Mouse (Mus musculus): ENCODE results near the gene Lck. TPM values are rescaled to one million over a fixed set of nuclear protein-coding genes. Genes with fewer than 3 reads are reported as not detected.

The Lck gene
- total and polyA plus RNA-seq, 3 experiments: 67.2 to 138 (median 70.0) TPM

- peaks cover 3 to 49% of the 10 kb centered on the region in 2 experiments for H3K4me1 ChIP-seq (ENCODE audit: control insufficient read depth in 1 of 2, insufficient read depth in 2 of 2)
- TF ChIP-seq ELF1 (IDR thresholded peaks at IDR 0.05; ENCODE audit: low read depth, low read length) (no peak), ZNF384 (IDR thresholded peaks at IDR 0.05; ENCODE audit: low read depth, low read length) (no peak)
- H3K4me2 ChIP-seq (ENCODE audit: insufficient read depth, low read depth, poor library complexity, severe bottlenecking): no peak within 1 kb of the TSS
- H3K27ac ChIP-seq (ENCODE audit: insufficient read depth, low read depth): no peak within 1 kb of the TSS
- H3K27me3 ChIP-seq (replicated peaks): no peaks in the 10 kb centered on the region
- peaks cover 32 to 75% of the 10 kb centered on the region in 2 experiments for H3K36me3 ChIP-seq (replicated peaks in 1 of 2; ENCODE audit: control insufficient read depth in 1 of 2, insufficient read depth in 1 of 2, low read length in 1 of 2)
- in situ Hi-C loops (cut with MboI; ENCODE audit: low pct_ligation_motif_present, low pct_unique_long_range_greater_than_20kb, low sequenced_read_pairs) (loop anchor here (25.0 kb wide), 1 partner anchor 252 kb away; no protein-coding TSS in a partner anchor), dilution Hi-C loops (cut with MboI; ENCODE audit: extremely low pct_ligation_motif_present, extremely low pct_unique_long_range_greater_than_20kb, low sequenced_read_pairs) (no loop called here)
- H3K9me3 ChIP-seq (replicated peaks; ENCODE audit: low read length): no peaks in the 10 kb centered on the region
- H3K9ac ChIP-seq (ENCODE audit: insufficient read depth, low read depth): no peak within 1 kb of the TSS
- H3K4me3 ChIP-seq (replicated peaks in 1 of 3; ENCODE audit: low read depth in 2 of 3, low read length in 2 of 3, poor library complexity in 1 of 3): no peak within 1 kb of the TSS
- no peaks in the 10 kb centered on the region for H3K79me2 ChIP-seq (replicated peaks; ENCODE audit: control insufficient read depth, extremely low read depth, insufficient read depth, poor library complexity, severe bottlenecking)
- DNase-seq (ENCODE audit: extremely low read depth): no peak
Observed at GRCm38 (mm10) chr4:129614093-129614492, 40.7 kb upstream of the Lck start, which contains the start of gene Dcdc2b. TSS of gene Dcdc2b (minus strand) at chr4:129614257.

DNA sequence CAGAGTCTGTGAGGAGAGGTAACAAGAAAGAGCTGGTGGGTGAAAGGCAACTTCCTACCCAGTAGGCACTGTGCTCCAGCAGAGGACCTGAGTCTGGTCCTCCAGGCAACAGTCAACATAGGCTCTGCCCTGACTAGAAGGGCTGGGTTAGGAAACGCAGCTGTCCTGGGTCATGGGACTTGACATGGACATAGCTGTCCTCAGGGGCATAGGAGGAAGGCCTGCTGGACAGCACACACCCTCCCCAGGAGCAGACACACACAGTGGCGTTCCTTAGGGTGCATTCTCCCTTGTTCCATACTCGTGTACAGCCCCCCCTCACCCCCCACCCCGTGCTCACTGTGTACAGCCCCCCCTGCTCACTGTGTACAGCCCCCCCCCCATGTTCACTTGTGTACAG lies 37.0 kb upstream of the Lck start:
- Histone ChIP-seq H3K27me3 (replicated peaks) (no peaks in the 10 kb centered on the region), H3K4me1 (ENCODE audit: control insufficient read depth in 1 of 2, insufficient read depth in 2 of 2) (peaks cover 6 to 49% of the 10 kb centered on the region in 2 experiments), H3K9me3 (replicated peaks; ENCODE audit: low read length) (no peaks in the 10 kb centered on the region), H3K79me2 (replicated peaks; ENCODE audit: control insufficient read depth, extremely low read depth, insufficient read depth, poor library complexity, severe bottlenecking) (no peaks in the 10 kb centered on the region), H3K27ac (ENCODE audit: insufficient read depth, low read depth) (no peak overlapping the region), H3K36me3 (replicated peaks in 1 of 2; ENCODE audit: control insufficient read depth in 1 of 2, insufficient read depth in 1 of 2, low read length in 1 of 2) (peaks cover 34 to 77% of the 10 kb centered on the region in 2 experiments), H3K4me3 (replicated peaks in 1 of 3; ENCODE audit: low read depth in 2 of 3, low read length in 2 of 3, poor library complexity in 1 of 3) (no peak overlapping the region), H3K9ac (ENCODE audit: insufficient read depth, low read depth) (no peak overlapping the region), H3K4me2 (ENCODE audit: insufficient read depth, low read depth, poor library complexity, severe bottlenecking) (no peak overlapping the region)
- in situ Hi-C loops (cut with MboI; ENCODE audit: low pct_ligation_motif_present, low pct_unique_long_range_greater_than_20kb, low sequenced_read_pairs) (loop anchor here (25.0 kb wide), 1 partner anchor 248 kb away; no protein-coding TSS in a partner anchor), dilution Hi-C loops (cut with MboI; ENCODE audit: extremely low pct_ligation_motif_present, extremely low pct_unique_long_range_greater_than_20kb, low sequenced_read_pairs) (no loop called here)
- no peak for DNase-seq (ENCODE audit: extremely low read depth)
- TF ChIP-seq POLR2AphosphoS2 (IDR thresholded peaks at IDR 0.05; ENCODE audit: low read depth, low read length) (0 out of 2 replicates have a peak, but pooled peaks have one; percentile 3), MXI1 (IDR thresholded peaks at IDR 0.05; ENCODE audit: low read depth, low read length) (no peak)

DNA sequence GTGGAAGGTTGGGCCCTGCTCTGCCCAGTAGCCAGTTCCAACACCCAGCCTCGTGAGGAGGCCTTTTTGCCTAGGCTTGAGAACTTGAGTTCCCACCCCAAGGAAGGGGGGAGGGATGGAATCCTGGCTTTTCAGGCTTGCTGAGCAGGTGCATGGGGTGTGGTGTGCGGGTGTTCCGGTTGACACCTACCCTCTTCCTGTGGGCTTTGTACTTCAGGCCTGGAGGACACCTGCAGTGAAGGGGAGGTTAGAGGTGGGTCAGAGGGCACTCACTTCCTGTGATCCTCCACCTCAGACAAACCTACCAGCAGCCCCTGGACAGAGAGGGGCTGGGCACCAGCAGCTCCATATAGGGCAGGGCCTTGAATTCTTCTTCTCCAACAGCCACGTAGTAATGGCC lies 36.6 kb upstream of the Lck start:
- Histone ChIP-seq H3K4me3 (replicated peaks in 1 of 3; ENCODE audit: low read depth in 2 of 3, low read length in 2 of 3, poor library complexity in 1 of 3) (no peak overlapping the region), H3K27ac (ENCODE audit: insufficient read depth, low read depth) (0 out of 2 replicates have a peak overlapping the region, but pooled peaks have one; percentile 33), H3K36me3 (replicated peaks in 1 of 2; ENCODE audit: control insufficient read depth in 1 of 2, insufficient read depth in 1 of 2, low read length in 1 of 2) (peaks cover 36 to 80% of the 10 kb centered on the region in 2 experiments), H3K4me2 (ENCODE audit: insufficient read depth, low read depth, poor library complexity, severe bottlenecking) (no peak overlapping the region), H3K9ac (ENCODE audit: insufficient read depth, low read depth) (no peak overlapping the region), H3K4me1 (ENCODE audit: control insufficient read depth in 1 of 2, insufficient read depth in 2 of 2) (peaks cover 6 to 49% of the 10 kb centered on the region in 2 experiments), H3K79me2 (replicated peaks; ENCODE audit: control insufficient read depth, extremely low read depth, insufficient read depth, poor library complexity, severe bottlenecking) (no peaks in the 10 kb centered on the region), H3K9me3 (replicated peaks; ENCODE audit: low read length) (no peaks in the 10 kb centered on the region), H3K27me3 (replicated peaks) (no peaks in the 10 kb centered on the region)
- TF ChIP-seq NRF1 (IDR thresholded peaks at IDR 0.05; ENCODE audit: low read depth, low read length) (no peak), POLR2AphosphoS2 (IDR thresholded peaks at IDR 0.05; ENCODE audit: low read depth, low read length) (peak; percentile 19; the same call in 1 of the 2 replicates)
- dilution Hi-C loops (cut with MboI; ENCODE audit: extremely low pct_ligation_motif_present, extremely low pct_unique_long_range_greater_than_20kb, low sequenced_read_pairs): no loop called here
- in situ Hi-C loops (cut with MboI; ENCODE audit: low pct_ligation_motif_present, low pct_unique_long_range_greater_than_20kb, low sequenced_read_pairs): loop anchor here (25.0 kb wide), 1 partner anchor 248 kb away; no protein-coding TSS in a partner anchor
- DNase-seq (ENCODE audit: extremely low read depth): no peak
